Mouse (Mus musculus): ENCODE data around the gene Man1a2. TPM values are rescaled to one million over a fixed set of nuclear protein-coding genes. Genes with fewer than 3 reads are reported as not detected.

The Man1a2 gene
- polyA plus RNA-seq, 1 experiment from 2014 or later: 65.1 TPM

- ATAC-seq (replicated peaks; ENCODE audit: low FRiP score) (no peak), DNase-seq (ENCODE audit: low spot score) (no peak)
- WGBS: 88% methylated on average over 6 of the region's 6 CpGs
- Histone ChIP-seq H3K27me3 (ENCODE audit: control insufficient read depth, insufficient read depth, low read length) (no peaks in the 10 kb centered on the region), H3K4me1 (replicated peaks; ENCODE audit: control insufficient read depth, insufficient read depth, low read length) (peaks cover 3% of the 10 kb centered on the region; the same call in 1 of the 2 replicates), H3K4me2 (ENCODE audit: low read depth, low read length, severe bottlenecking) (no peak overlapping the region), H3K9me3 (ENCODE audit: control insufficient read depth, low read length) (no peaks in the 10 kb centered on the region), H3K27ac (ENCODE audit: low read depth, low read length) (no peak overlapping the region), H3K9ac (ENCODE audit: low read length) (no peak overlapping the region), H3K36me3 (ENCODE audit: control insufficient read depth, insufficient read depth, low read length) (no peaks in the 10 kb centered on the region), H3K4me3 (ENCODE audit: low read depth, low read length) (no peak overlapping the region)
Observed at GRCm38 (mm10) chr3:100678951-100679570, 6.2 kb downstream of the Man1a2 start.

GRCm38 (mm10) chr3:100675146-100675545, 10.2 kb downstream of the Man1a2 start:
- 97% methylated on average over 4 of the region's 4 CpGs for WGBS
- Histone ChIP-seq H3K9me3 (ENCODE audit: control insufficient read depth, low read length) (no peaks in the 10 kb centered on the region), H3K4me1 (replicated peaks; ENCODE audit: control insufficient read depth, insufficient read depth, low read length) (no peaks in the 10 kb centered on the region), H3K36me3 (ENCODE audit: control insufficient read depth, insufficient read depth, low read length) (no peaks in the 10 kb centered on the region), H3K27ac (ENCODE audit: low read depth, low read length) (no peak overlapping the region), H3K9ac (ENCODE audit: low read length) (no peak overlapping the region), H3K4me3 (ENCODE audit: low read depth, low read length) (no peak overlapping the region), H3K4me2 (ENCODE audit: low read depth, low read length, severe bottlenecking) (no peak overlapping the region), H3K27me3 (ENCODE audit: control insufficient read depth, insufficient read depth, low read length) (no peaks in the 10 kb centered on the region)
- no peak for DNase-seq (ENCODE audit: low spot score)
- no peak for ATAC-seq (replicated peaks; ENCODE audit: low FRiP score)

- 91% methylated on average over 2 of the region's 2 CpGs for WGBS
- DNase-seq (ENCODE audit: low spot score) (no peak), ATAC-seq (replicated peaks; ENCODE audit: low FRiP score) (no peak)
- Histone ChIP-seq H3K4me3 (ENCODE audit: low read depth, low read length) (no peak overlapping the region), H3K9ac (ENCODE audit: low read length) (no peak overlapping the region), H3K9me3 (ENCODE audit: control insufficient read depth, low read length) (no peaks in the 10 kb centered on the region), H3K27ac (ENCODE audit: low read depth, low read length) (no peak overlapping the region), H3K4me1 (replicated peaks; ENCODE audit: control insufficient read depth, insufficient read depth, low read length) (no peaks in the 10 kb centered on the region), H3K36me3 (ENCODE audit: control insufficient read depth, insufficient read depth, low read length) (no peaks in the 10 kb centered on the region), H3K4me2 (ENCODE audit: low read depth, low read length, severe bottlenecking) (no peak overlapping the region), H3K27me3 (ENCODE audit: control insufficient read depth, insufficient read depth, low read length) (no peaks in the 10 kb centered on the region)
Observed at GRCm38 (mm10) chr3:100670412-100670811, 14.9 kb downstream of the Man1a2 start.

GRCm38 (mm10) chr3:100653291-100653690, 32.0 kb downstream of the Man1a2 start:
- Histone ChIP-seq H3K9me3 (ENCODE audit: control insufficient read depth, low read length) (no peaks in the 10 kb centered on the region), H3K36me3 (ENCODE audit: control insufficient read depth, insufficient read depth, low read length) (no peaks in the 10 kb centered on the region; the same call in 1 of the 2 replicates), H3K4me1 (replicated peaks; ENCODE audit: control insufficient read depth, insufficient read depth, low read length) (no peaks in the 10 kb centered on the region), H3K9ac (ENCODE audit: low read length) (no peak overlapping the region), H3K4me2 (ENCODE audit: low read depth, low read length, severe bottlenecking) (no peak overlapping the region), H3K27ac (ENCODE audit: low read depth, low read length) (no peak overlapping the region), H3K4me3 (ENCODE audit: low read depth, low read length) (no peak overlapping the region), H3K27me3 (ENCODE audit: control insufficient read depth, insufficient read depth, low read length) (no peaks in the 10 kb centered on the region)
- ATAC-seq (replicated peaks; ENCODE audit: low FRiP score) (no peak), DNase-seq (ENCODE audit: low spot score) (no peak)
- WGBS: 79% methylated on average over 1 of the region's 1 CpGs

- DNase-seq (ENCODE audit: low spot score) (no peak), ATAC-seq (replicated peaks; ENCODE audit: low FRiP score) (no peak)
- Histone ChIP-seq H3K4me3 (ENCODE audit: low read depth, low read length) (no peak overlapping the region), H3K36me3 (ENCODE audit: control insufficient read depth, insufficient read depth, low read length) (0 out of 2 replicates have a peak, but pooled peaks cover 2% of the 10 kb centered on the region), H3K27me3 (ENCODE audit: control insufficient read depth, insufficient read depth, low read length) (no peaks in the 10 kb centered on the region), H3K27ac (ENCODE audit: low read depth, low read length) (no peak overlapping the region), H3K4me1 (replicated peaks; ENCODE audit: control insufficient read depth, insufficient read depth, low read length) (no peaks in the 10 kb centered on the region), H3K4me2 (ENCODE audit: low read depth, low read length, severe bottlenecking) (no peak overlapping the region), H3K9me3 (ENCODE audit: control insufficient read depth, low read length) (no peaks in the 10 kb centered on the region), H3K9ac (ENCODE audit: low read length) (no peak overlapping the region)
- WGBS: 96% methylated on average over 8 of the region's 8 CpGs
Observed at GRCm38 (mm10) chr3:100641581-100641980, 43.7 kb downstream of the Man1a2 start.

GRCm38 (mm10) chr3:100636255-100636654, 49.0 kb downstream of the Man1a2 start:
- Histone ChIP-seq H3K27me3 (ENCODE audit: control insufficient read depth, insufficient read depth, low read length) (no peaks in the 10 kb centered on the region), H3K27ac (ENCODE audit: low read depth, low read length) (no peak overlapping the region), H3K9ac (ENCODE audit: low read length) (no peak overlapping the region), H3K36me3 (ENCODE audit: control insufficient read depth, insufficient read depth, low read length) (no peaks in the 10 kb centered on the region), H3K4me1 (replicated peaks; ENCODE audit: control insufficient read depth, insufficient read depth, low read length) (no peaks in the 10 kb centered on the region), H3K4me3 (ENCODE audit: low read depth, low read length) (no peak overlapping the region), H3K9me3 (ENCODE audit: control insufficient read depth, low read length) (no peaks in the 10 kb centered on the region), H3K4me2 (ENCODE audit: low read depth, low read length, severe bottlenecking) (no peak overlapping the region)
- 85% methylated on average over 2 of the region's 2 CpGs for WGBS
- DNase-seq (ENCODE audit: low spot score): no peak
- no peak for ATAC-seq (replicated peaks; ENCODE audit: low FRiP score)

- H3K9me3 ChIP-seq (ENCODE audit: control insufficient read depth, low read length): no peaks in the 10 kb centered on the region
- no peak for ATAC-seq (replicated peaks; ENCODE audit: low FRiP score)
- H3K4me1 ChIP-seq (replicated peaks; ENCODE audit: control insufficient read depth, insufficient read depth, low read length): no peaks in the 10 kb centered on the region
- H3K27me3 ChIP-seq (ENCODE audit: control insufficient read depth, insufficient read depth, low read length): no peaks in the 10 kb centered on the region
- no peaks in the 10 kb centered on the region for H3K36me3 ChIP-seq (ENCODE audit: control insufficient read depth, insufficient read depth, low read length)
- 93% methylated on average over 4 of the region's 4 CpGs for WGBS
- H3K9ac ChIP-seq (ENCODE audit: low read length): no peak overlapping the region
- DNase-seq (ENCODE audit: low spot score): no peak
- no peak overlapping the region for H3K4me3 ChIP-seq (ENCODE audit: low read depth, low read length)
- H3K27ac ChIP-seq (ENCODE audit: low read depth, low read length): no peak overlapping the region
- H3K4me2 ChIP-seq (ENCODE audit: low read depth, low read length, severe bottlenecking): no peak overlapping the region
Observed at GRCm38 (mm10) chr3:100634821-100635220, 50.5 kb downstream of the Man1a2 start.

GRCm38 (mm10) chr3:100618511-100618910, 66.8 kb downstream of the Man1a2 start:
- ATAC-seq (replicated peaks; ENCODE audit: low FRiP score) (no peak), DNase-seq (ENCODE audit: low spot score) (no peak)
- 89% methylated on average over 4 of the region's 4 CpGs for WGBS
- no peaks in the 10 kb centered on the region for H3K27me3 ChIP-seq (ENCODE audit: control insufficient read depth, insufficient read depth, low read length)
- no peaks in the 10 kb centered on the region for H3K4me1 ChIP-seq (replicated peaks; ENCODE audit: control insufficient read depth, insufficient read depth, low read length)
- no peak overlapping the region for H3K4me3 ChIP-seq (ENCODE audit: low read depth, low read length)
- H3K9me3 ChIP-seq (ENCODE audit: control insufficient read depth, low read length): no peaks in the 10 kb centered on the region
- no peak overlapping the region for H3K27ac ChIP-seq (ENCODE audit: low read depth, low read length)
- H3K4me2 ChIP-seq (ENCODE audit: low read depth, low read length, severe bottlenecking): no peak overlapping the region
- no peaks in the 10 kb centered on the region for H3K36me3 ChIP-seq (ENCODE audit: control insufficient read depth, insufficient read depth, low read length)
- no peak overlapping the region for H3K9ac ChIP-seq (ENCODE audit: low read length)

- ATAC-seq (replicated peaks; ENCODE audit: low FRiP score): no peak
- Histone ChIP-seq H3K27ac (ENCODE audit: low read depth, low read length) (no peak overlapping the region), H3K9me3 (ENCODE audit: control insufficient read depth, low read length) (no peaks in the 10 kb centered on the region), H3K4me1 (replicated peaks; ENCODE audit: control insufficient read depth, insufficient read depth, low read length) (no peaks in the 10 kb centered on the region), H3K36me3 (ENCODE audit: control insufficient read depth, insufficient read depth, low read length) (no peaks in the 10 kb centered on the region), H3K27me3 (ENCODE audit: control insufficient read depth, insufficient read depth, low read length) (no peaks in the 10 kb centered on the region), H3K4me3 (ENCODE audit: low read depth, low read length) (no peak overlapping the region), H3K9ac (ENCODE audit: low read length) (no peak overlapping the region), H3K4me2 (ENCODE audit: low read depth, low read length, severe bottlenecking) (no peak overlapping the region)
- no peak for DNase-seq (ENCODE audit: low spot score)
- WGBS: 95% methylated on average over 1 of the region's 1 CpGs
Observed at GRCm38 (mm10) chr3:100610916-100611315, 74.4 kb downstream of the Man1a2 start.
